Mouse (Mus musculus) myocyte (in vitro differentiated cells): Measurements from ENCODE around the gene Dock1. TPM values are rescaled to one million over a fixed set of nuclear protein-coding genes. Genes with fewer than 3 reads are reported as not detected.

Experiments used
- H3K27me3 ChIP-seq: one replicate; pipeline ENCODE4 v1.6.1; 2011; ENCODE audit not compliant: control insufficient read depth, insufficient read depth, insufficient read length
- H3K36me3 ChIP-seq: one replicate; pipeline ENCODE4 v1.6.1; 2011; ENCODE audit not compliant: control insufficient read depth, insufficient read depth
- H3K4me2 ChIP-seq: one replicate; pipeline ENCODE4 v1.6.1; 2011; ENCODE audit warnings: low read depth, control low read depth
- H3K4me3 ChIP-seq: one replicate; pipeline ENCODE4 v1.5.1; 2011; ENCODE audit warnings: mild to moderate bottlenecking, control low read depth, moderate library complexity
- H3K79me2 ChIP-seq: one replicate; pipeline ENCODE4 v1.6.1; 2011; ENCODE audit not compliant: control insufficient read depth, insufficient read depth
- H3ac ChIP-seq: one replicate; pipeline ENCODE4 v1.6.1; 2011; ENCODE audit not compliant: control insufficient read depth, insufficient read length
- CEBPB ChIP-seq: IDR thresholded peaks from 2 replicates; pipeline ENCODE4 v1.6.1; 2011; ENCODE audit warnings: mild to moderate bottlenecking, moderate library complexity; ENCODE audit not compliant: poor library complexity, insufficient read depth, severe bottlenecking
- E2F4 ChIP-seq: IDR thresholded peaks from one replicate; pipeline ENCODE4 v1.6.1; 2011; ENCODE audit warnings: mild to moderate bottlenecking, control low read depth, moderate library complexity; ENCODE audit not compliant: insufficient read depth
- MAX ChIP-seq: IDR thresholded peaks from one replicate; pipeline ENCODE4 v1.6.1; 2011; ENCODE audit warnings: low read depth, mild to moderate bottlenecking, control low read depth
- MYOD1 ChIP-seq, 3 experiments: IDR thresholded peaks; one replicate each; pipeline ENCODE4 v1.6.1; 2011; ENCODE audit warnings: control low read depth in 2 of 3, low read depth in 2 of 3, mild to moderate bottlenecking in 2 of 3, moderate library complexity in 1 of 3; ENCODE audit not compliant: insufficient read length in 2 of 3, control insufficient read depth in 1 of 3
- MYOG ChIP-seq, 3 experiments: IDR thresholded peaks; one replicate each; pipeline ENCODE4 v1.6.1; 2011; ENCODE audit warnings: control low read depth in 2 of 3, low read depth in 2 of 3, mild to moderate bottlenecking in 2 of 3; ENCODE audit not compliant: insufficient read length in 2 of 3, control insufficient read depth in 1 of 3, insufficient read depth in 1 of 3
- POLR2A ChIP-seq: IDR thresholded peaks from one replicate; pipeline ENCODE4 v1.6.1; 2011; ENCODE audit warnings: low read depth, mild to moderate bottlenecking, control low read depth, moderate library complexity; ENCODE audit not compliant: insufficient read length
- POLR2AphosphoS2 ChIP-seq: IDR thresholded peaks from one replicate; pipeline ENCODE4 v1.6.1; 2011; ENCODE audit warnings: low read depth, control low read depth; ENCODE audit not compliant: insufficient read length
- REST ChIP-seq: IDR thresholded peaks from one replicate; pipeline ENCODE4 v1.6.1; 2011; ENCODE audit warnings: mild to moderate bottlenecking, control low read depth, moderate library complexity; ENCODE audit not compliant: insufficient read depth, insufficient read length
- SRF ChIP-seq: IDR thresholded peaks from one replicate; pipeline ENCODE4 v1.6.1; 2011; ENCODE audit warnings: low read depth; ENCODE audit not compliant: control insufficient read depth, insufficient read length
- TCF12 ChIP-seq: IDR thresholded peaks from one replicate; pipeline ENCODE4 v1.6.1; 2011; ENCODE audit warnings: mild to moderate bottlenecking, control low read depth; ENCODE audit not compliant: poor library complexity, insufficient read depth, severe bottlenecking
- TCF3 ChIP-seq: IDR thresholded peaks from one replicate; pipeline ENCODE4 v1.6.1; 2011; ENCODE audit warnings: low read depth, control low read depth; ENCODE audit not compliant: insufficient read length
- USF1 ChIP-seq: IDR thresholded peaks from one replicate; pipeline ENCODE4 v1.6.1; 2011; ENCODE audit warnings: low read depth, mild to moderate bottlenecking, control low read depth, moderate library complexity
- polyA plus RNA-seq: library from polyadenylated mRNA; unstranded; fragments of >200 nt; fragmentation: generic; extraction: Trizol; gene quantifications from one replicate; pipeline ENCODE4 v1.2.1, GENCODE M21; 2012; ENCODE audit warnings: missing spikeins

The Dock1 gene
- polyA plus RNA-seq, 1 experiment = 6.2 TPM

GRCm38 (mm10) chr7:134673135-134673534 is 2.7 kb downstream of the Dock1 start:
- TF ChIP-seq SRF (no peak), POLR2A (no peak), TCF3 (no peak), MYOD1 (IDR thresholded peaks at IDR 0.05; ENCODE audit: control insufficient read depth in 1 of 3, insufficient read length in 2 of 3, low read depth in 2 of 3) (no peak), MAX (no peak), REST (no peak), TCF12 (no peak)
- Histone ChIP-seq H3K4me2 (no peak overlapping the region), H3K4me3 (no peak overlapping the region), H3K27me3 (no peaks in the 10 kb centered on the region), H3ac (no peak overlapping the region), H3K36me3 (no peaks in the 10 kb centered on the region), H3K79me2 (peaks cover 52% of the 10 kb centered on the region)

DNA sequence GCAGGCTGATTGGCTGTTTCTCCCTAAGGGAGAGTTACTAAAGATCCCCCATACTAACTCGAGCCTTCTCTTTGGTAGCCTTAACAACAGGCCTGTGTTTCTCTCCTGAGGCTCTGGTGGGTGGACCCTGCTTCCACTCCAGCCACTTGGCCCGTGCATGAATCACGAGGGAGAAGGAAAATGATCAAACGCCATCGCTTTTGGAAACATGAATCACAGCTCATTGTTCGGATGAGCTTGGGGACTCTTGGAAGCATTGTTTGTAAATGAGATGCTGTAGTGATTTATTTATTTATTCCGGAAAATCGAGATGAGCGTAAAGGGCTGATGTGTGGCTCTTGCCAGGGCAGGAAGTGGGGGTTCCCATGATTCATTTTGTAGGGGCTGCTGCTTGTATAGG is 3.5 kb downstream of the Dock1 start:
- no peaks in the 10 kb centered on the region for H3K27me3 ChIP-seq
- TF ChIP-seq CEBPB (no peak), USF1 (no peak), TCF12 (no peak), POLR2A (no peak), REST (no peak), MYOG (IDR thresholded peaks at IDR 0.05; ENCODE audit: control insufficient read depth in 1 of 3, insufficient read depth in 1 of 3, insufficient read length in 2 of 3, low read depth in 2 of 3) (no peak), E2F4 (no peak), MYOD1 (IDR thresholded peaks at IDR 0.05; ENCODE audit: control insufficient read depth in 1 of 3, insufficient read length in 2 of 3, low read depth in 2 of 3) (no peak), SRF (no peak)
- H3K4me2 ChIP-seq = no peak overlapping the region
- H3K36me3 ChIP-seq = no peaks in the 10 kb centered on the region
- no peak overlapping the region for H3K4me3 ChIP-seq
- no peak overlapping the region for H3ac ChIP-seq
- peaks cover 55% of the 10 kb centered on the region for H3K79me2 ChIP-seq

- Histone ChIP-seq H3K79me2 (peaks cover 41% of the 10 kb centered on the region), H3ac (no peak overlapping the region), H3K4me2 (no peak overlapping the region), H3K36me3 (no peaks in the 10 kb centered on the region), H3K27me3 (no peaks in the 10 kb centered on the region), H3K4me3 (no peak overlapping the region)
- TF ChIP-seq CEBPB = no peak
- no peak for TF ChIP-seq POLR2AphosphoS2
- TF ChIP-seq E2F4 = no peak
- TF ChIP-seq MYOD1 (IDR thresholded peaks at IDR 0.05; ENCODE audit: control insufficient read depth in 1 of 3, insufficient read length in 2 of 3, low read depth in 2 of 3) = no peak
- TF ChIP-seq POLR2A = no peak
- TF ChIP-seq USF1 = no peak
- no peak for TF ChIP-seq TCF3
- no peak for TF ChIP-seq MAX
- no peak for TF ChIP-seq SRF
- TF ChIP-seq MYOG (IDR thresholded peaks at IDR 0.05; ENCODE audit: control insufficient read depth in 1 of 3, insufficient read depth in 1 of 3, insufficient read length in 2 of 3, low read depth in 2 of 3) = no peak
These were observed 7.4 kb downstream of the Dock1 start for GRCm38 (mm10) chr7:134677852-134678251.

GRCm38 (mm10) chr7:134679314-134680158 is 9.1 kb downstream of the Dock1 start:
- Histone ChIP-seq H3ac (no peak overlapping the region), H3K79me2 (peaks cover 31% of the 10 kb centered on the region), H3K36me3 (no peaks in the 10 kb centered on the region), H3K4me2 (no peak overlapping the region), H3K4me3 (no peak overlapping the region), H3K27me3 (no peaks in the 10 kb centered on the region)
- TF ChIP-seq MYOG (IDR thresholded peaks at IDR 0.05; ENCODE audit: control insufficient read depth in 1 of 3, insufficient read depth in 1 of 3, insufficient read length in 2 of 3, low read depth in 2 of 3) (no peak), TCF3 (no peak), REST (no peak), E2F4 (no peak), POLR2AphosphoS2 (no peak), TCF12 (no peak), USF1 (no peak), MYOD1 (IDR thresholded peaks at IDR 0.05; ENCODE audit: control insufficient read depth in 1 of 3, insufficient read length in 2 of 3, low read depth in 2 of 3) (no peak), MAX (no peak), POLR2A (no peak)

DNA sequence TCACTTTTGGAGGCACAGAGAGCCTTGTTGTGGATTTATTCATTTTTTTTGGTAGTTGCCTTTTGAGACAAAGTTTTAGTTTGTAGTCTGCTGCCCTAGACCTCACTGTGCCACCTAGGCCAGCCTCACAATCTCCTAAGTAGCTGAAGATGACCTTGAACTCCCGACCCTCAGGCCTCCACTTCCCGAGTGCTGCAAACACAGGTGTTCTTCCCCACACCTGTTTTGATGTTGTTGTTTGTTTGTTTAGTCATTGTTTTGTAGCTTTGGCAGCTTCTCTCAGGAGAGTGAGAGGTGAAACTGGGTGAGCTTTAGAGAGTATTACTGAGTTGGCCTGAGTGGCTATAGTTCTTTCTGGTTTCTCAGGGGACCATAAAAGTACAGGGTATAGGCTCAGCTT is 9.7 kb downstream of the Dock1 start:
- peaks cover 24% of the 10 kb centered on the region for H3K79me2 ChIP-seq
- H3K4me3 ChIP-seq = no peak overlapping the region
- no peaks in the 10 kb centered on the region for H3K36me3 ChIP-seq
- H3K27me3 ChIP-seq = no peaks in the 10 kb centered on the region
- no peak overlapping the region for H3ac ChIP-seq
- TF ChIP-seq REST (no peak), SRF (no peak), MYOD1 (IDR thresholded peaks at IDR 0.05; ENCODE audit: control insufficient read depth in 1 of 3, insufficient read length in 2 of 3, low read depth in 2 of 3) (no peak), MAX (no peak), TCF12 (no peak), POLR2A (no peak), CEBPB (no peak), POLR2AphosphoS2 (no peak), TCF3 (no peak)
- no peak overlapping the region for H3K4me2 ChIP-seq
